Mouse (Mus musculus) MEL (cell line): ENCODE data around the gene Hist1h1c.
"Not testable (repeated sequence)": the region's sequence is repeated elsewhere in the genome, so short reads cannot be mapped to it uniquely, and the experiment has no call there.

ENCODE experiments used
- CTCF ChIP-seq, 3 experiments: IDR thresholded peaks in 2 of 3; conservative IDR thresholded peaks in 1 of 3; 2 replicates each; pipeline ENCODE4 v1.5.1; 2011 to 2012; ENCODE audit warnings: low read length in 3 of 3, low read depth in 2 of 3, mild to moderate bottlenecking in 2 of 3, improper control_type of control experiment in 1 of 3, inconsistent platforms in 1 of 3, mixed read lengths in 1 of 3, moderate library complexity in 1 of 3; ENCODE audit not compliant: control insufficient read depth in 1 of 3, insufficient read depth in 1 of 3, poor library complexity in 1 of 3, severe bottlenecking in 1 of 3
- EP300 ChIP-seq, 2 experiments: IDR thresholded peaks; 2 replicates each; pipeline ENCODE4 v1.6.1; 2011; ENCODE audit warnings: improper control_type of control experiment in 2 of 2, low read length in 2 of 2, low read depth in 1 of 2, mild to moderate bottlenecking in 1 of 2
- GABPA ChIP-seq: IDR thresholded peaks from 2 replicates; pipeline ENCODE4 v1.6.1; 2012; ENCODE audit warnings: low read depth, mild to moderate bottlenecking, inconsistent platforms, low read length, improper control_type of control experiment, moderate library complexity
- KAT2A ChIP-seq: conservative IDR thresholded peaks from 2 replicates; pipeline ENCODE4 v1.6.1; 2012; ENCODE audit warnings: low read depth, low read length, improper control_type of control experiment, inconsistent platforms
- MAZ ChIP-seq: IDR thresholded peaks from 2 replicates; pipeline ENCODE4 v1.6.1; 2012; ENCODE audit warnings: low read depth, mild to moderate bottlenecking, inconsistent platforms, low read length, improper control_type of control experiment
- MYC ChIP-seq: IDR thresholded peaks from 2 replicates; pipeline ENCODE4 v1.6.1; 2011; ENCODE audit warnings: low read depth, mild to moderate bottlenecking, low read length, improper control_type of control experiment, moderate library complexity
- POLR2A ChIP-seq, 2 experiments: IDR thresholded peaks; 2 replicates each; pipeline ENCODE4 v1.6.1; 2011 to 2012; ENCODE audit warnings: low read length in 2 of 2, mild to moderate bottlenecking in 2 of 2, control low read depth in 1 of 2, improper control_type of control experiment in 1 of 2, low read depth in 1 of 2, moderate library complexity in 1 of 2; ENCODE audit not compliant: control insufficient read depth in 1 of 2, insufficient read depth in 1 of 2, poor library complexity in 1 of 2
- POLR2AphosphoS2 ChIP-seq: IDR thresholded peaks from 2 replicates; pipeline ENCODE4 v1.6.1; 2011; ENCODE audit warnings: low read length, improper control_type of control experiment
- TBP ChIP-seq: IDR thresholded peaks from 2 replicates; pipeline ENCODE4 v1.8.0; 2011; ENCODE audit warnings: low read depth, low read length, improper control_type of control experiment
- USF1 ChIP-seq: IDR thresholded peaks from 2 replicates; pipeline ENCODE4 v1.6.1; 2014; ENCODE audit warnings: low read depth, mild to moderate bottlenecking, inconsistent platforms, low read length, improper control_type of control experiment, moderate library complexity

DNA sequence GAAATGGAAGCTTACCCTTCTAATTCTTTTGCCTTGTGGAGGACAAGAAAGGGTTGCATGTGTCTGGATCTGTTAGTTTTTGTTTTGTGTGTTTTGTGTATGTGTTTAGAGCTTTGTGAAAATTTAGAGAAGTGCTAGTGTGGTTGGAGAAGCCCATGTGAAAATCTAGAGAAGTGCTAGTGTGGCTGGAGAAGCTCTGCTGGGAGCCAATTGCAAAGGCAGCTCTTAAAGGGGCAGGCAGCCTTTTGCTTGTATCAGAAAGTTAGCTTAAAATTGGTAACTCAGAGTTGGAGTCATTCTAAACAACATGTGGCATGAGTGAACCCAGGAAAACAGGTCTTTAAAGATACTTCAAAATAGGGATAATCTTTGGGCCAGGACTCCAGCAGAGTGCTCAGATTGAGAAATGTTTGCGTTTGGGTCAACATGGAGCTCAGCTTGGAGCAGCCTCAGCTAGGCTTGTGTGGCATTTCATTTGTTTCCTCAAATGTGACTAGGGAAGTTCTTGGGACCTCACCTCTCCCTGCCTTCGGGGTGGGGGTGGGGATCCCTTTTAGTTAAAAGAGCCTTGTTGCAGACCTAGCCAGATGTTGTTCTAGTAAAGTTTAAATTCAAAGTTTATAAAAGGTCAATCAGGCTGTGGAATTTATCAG lies 20.9 kb upstream of the Hist1h1c start:
- not testable (repeated sequence) for TF ChIP-seq KAT2A; POLR2A (IDR thresholded peaks at IDR 0.05; ENCODE audit: control insufficient read depth in 1 of 2, insufficient read depth in 1 of 2, low read depth in 1 of 2, low read length in 2 of 2, poor library complexity in 1 of 2); MAZ; USF1; EP300 (IDR thresholded peaks at IDR 0.05; ENCODE audit: low read depth in 1 of 2, low read length in 2 of 2); POLR2AphosphoS2; GABPA; CTCF (IDR thresholded peaks at IDR 0.05 in 2 of 3, conservative IDR thresholded peaks at IDR 0.05 in 1 of 3; ENCODE audit: control insufficient read depth in 1 of 3, insufficient read depth in 1 of 3, low read depth in 2 of 3, low read length in 3 of 3, poor library complexity in 1 of 3, severe bottlenecking in 1 of 3); MYC
- TF ChIP-seq TBP: 0 out of 2 replicates have a peak, but pooled peaks have one; percentile 11
